Mouse (Mus musculus) forebrain, embryonic 11.5 days (tissue): ENCODE results near the gene Safb2. TPM values are rescaled to one million over a fixed set of nuclear protein-coding genes. Genes with fewer than 3 reads are reported as not detected.
"Not testable (repeated sequence)": the region's sequence is repeated elsewhere in the genome, so short reads cannot be mapped to it uniquely, and the experiment has no call there.

ENCODE experiments used
- ATAC-seq: fragments of 200-750 bp; cut with Nextera tagmentation; replicated peaks from 2 replicates; pipeline ENCODE4 v1.8.0; 2017; ENCODE audit warnings: moderate TSS enrichment; ENCODE audit not compliant: low FRiP score
- DNase-seq: peaks from one replicate; pipeline ENCODE4 v3.0.0-alpha.2; 2017; ENCODE audit warnings: low spot score
- H3K27ac ChIP-seq: fragments of 300-500 bp; sonication (generic); 2 replicates; pipeline ENCODE4 v1.5.1; 2014; ENCODE audit warnings: low read depth, low read length
- H3K27me3 ChIP-seq: fragments of 300-500 bp; sonication (generic); 2 replicates; pipeline ENCODE4 v1.6.1; 2014; ENCODE audit warnings: mild to moderate bottlenecking, low read length, mixed read lengths; ENCODE audit not compliant: control insufficient read depth, insufficient read depth
- H3K36me3 ChIP-seq: fragments of 300-500 bp; sonication (generic); 2 replicates; pipeline ENCODE4 v1.6.1; 2014; ENCODE audit warnings: mild to moderate bottlenecking, low read length, moderate library complexity, mixed read lengths; ENCODE audit not compliant: control insufficient read depth, insufficient read depth
- H3K4me1 ChIP-seq: fragments of 300-500 bp; sonication (generic); replicated peaks from 2 replicates; pipeline ENCODE4 v1.6.1; 2014; ENCODE audit warnings: low read length, mixed read lengths; ENCODE audit not compliant: control insufficient read depth, insufficient read depth
- H3K4me2 ChIP-seq: fragments of 300-500 bp; sonication (generic); 2 replicates; pipeline ENCODE4 v1.6.1; 2014; ENCODE audit warnings: low read depth, mild to moderate bottlenecking, low read length, moderate library complexity, mixed read lengths; ENCODE audit not compliant: severe bottlenecking
- H3K4me3 ChIP-seq: fragments of 300-500 bp; sonication (generic); 2 replicates; pipeline ENCODE4 v1.5.1; 2014; ENCODE audit warnings: low read depth, low read length
- H3K9ac ChIP-seq: fragments of 300-500 bp; sonication (generic); 2 replicates; pipeline ENCODE4 v1.6.1; 2014; ENCODE audit warnings: low read length
- H3K9me3 ChIP-seq: fragments of 300-500 bp; sonication (generic); 2 replicates; pipeline ENCODE4 v1.6.1; 2016; ENCODE audit warnings: low read length, mixed read lengths; ENCODE audit not compliant: control insufficient read depth
- WGBS: fragments of 180-500 bp; shearing (Covaris S2); extraction: QIAGEN DNeasy Blood & Tissue Kit; methylation state at CpG from one replicate; pipeline ENCODE4 v1.1.7; 2014; 5-methylcytosine and 5-hydroxymethylcytosine counted together
- polyA plus RNA-seq: library from polyadenylated mRNA; unstranded; fragments of >200 nt; fragmentation: Nextera tagmentation; extraction: Ambion mirVana; gene quantifications from 2 replicates; pipeline ENCODE4 v1.2.1, GENCODE M21; 2014

Gene Safb2
- polyA plus RNA-seq, 1 experiment from 2014 or later = 75.0 TPM

- H3K27me3 ChIP-seq, H3K27ac ChIP-seq, H3K9ac ChIP-seq, H3K4me3 ChIP-seq, ATAC-seq, H3K9me3 ChIP-seq, DNase-seq, H3K4me2 ChIP-seq, H3K36me3 ChIP-seq: not testable (repeated sequence)
- 73% methylated on average over 10 of the region's 10 CpGs for WGBS
- peaks cover 20% of the 10 kb centered on the region for H3K4me1 ChIP-seq
Observed at GRCm38 (mm10) chr17:56612565-56612939, 28.2 kb upstream of the Safb2 start.

- Histone ChIP-seq H3K27ac (no peak overlapping the region), H3K4me3 (no peak overlapping the region), H3K9ac (no peak overlapping the region), H3K4me1 (peaks cover 20% of the 10 kb centered on the region), H3K9me3 (no peaks in the 10 kb centered on the region), H3K27me3 (no peaks in the 10 kb centered on the region), H3K36me3 (peaks cover 8% of the 10 kb centered on the region; the same call in 1 of the 2 replicates), H3K4me2 (no peak overlapping the region)
- DNase-seq (peak; percentile 77), ATAC-seq (no peak; the same call in 1 of the 2 replicates)
- WGBS = 12% methylated on average over 14 of the region's 14 CpGs
Observed at GRCm38 (mm10) chr17:56611861-56612564, 27.6 kb upstream of the Safb2 start.

- WGBS = 73% methylated on average over 2 of the region's 2 CpGs
- DNase-seq = no peak
- Histone ChIP-seq H3K4me3 (no peak overlapping the region), H3K4me2 (no peak overlapping the region), H3K9me3 (no peaks in the 10 kb centered on the region), H3K27ac (no peak overlapping the region), H3K4me1 (peaks cover 20% of the 10 kb centered on the region), H3K36me3 (peaks cover 9% of the 10 kb centered on the region; the same call in 1 of the 2 replicates), H3K9ac (no peak overlapping the region), H3K27me3 (no peaks in the 10 kb centered on the region)
- ATAC-seq = no peak
Observed at GRCm38 (mm10) chr17:56611323-56611722, 26.9 kb upstream of the Safb2 start.

- peak; percentile 95 for DNase-seq
- Histone ChIP-seq H3K4me1 (peaks cover 15% of the 10 kb centered on the region), H3K27ac (peak within 1 kb of the TSS; percentile 50; the same call in 1 of the 2 replicates), H3K36me3 (peaks cover 9% of the 10 kb centered on the region; the same call in 1 of the 2 replicates), H3K4me3 (peak within 1 kb of the TSS; percentile 65), H3K9me3 (no peaks in the 10 kb centered on the region), H3K27me3 (no peaks in the 10 kb centered on the region), H3K9ac (peak within 1 kb of the TSS; percentile 79), H3K4me2 (peak within 1 kb of the TSS; percentile 79)
- WGBS = under 1% methylated on average over 44 of the region's 44 CpGs
- peak; percentile 86 for ATAC-seq
Observed at GRCm38 (mm10) chr17:56609452-56610171, 25.2 kb upstream of the Safb2 start, which contains the start of gene 2410015M20Rik. 2410015M20Rik (minus strand) TSS chr17:56609771.

GRCm38 (mm10) chr17:56608699-56609098 lies 24.3 kb upstream of the Safb2 start:
- Histone ChIP-seq H3K9me3 (no peaks in the 10 kb centered on the region), H3K4me1 (peaks cover 10% of the 10 kb centered on the region; the same call in 1 of the 2 replicates), H3K4me2 (peak overlapping the region; percentile 79), H3K4me3 (peak overlapping the region; percentile 65), H3K27ac (no peak overlapping the region), H3K27me3 (no peaks in the 10 kb centered on the region), H3K9ac (peak overlapping the region; percentile 79), H3K36me3 (peaks cover 17% of the 10 kb centered on the region)
- no peak for ATAC-seq
- 64% methylated on average over 5 of the region's 5 CpGs for WGBS
- no peak for DNase-seq

GRCm38 (mm10) chr17:56607521-56608062 lies 23.2 kb upstream of the Safb2 start:
- Histone ChIP-seq H3K27ac (no peak overlapping the region), H3K27me3 (no peaks in the 10 kb centered on the region), H3K4me1 (peaks cover 10% of the 10 kb centered on the region; the same call in 1 of the 2 replicates), H3K9ac (no peak overlapping the region), H3K4me2 (no peak overlapping the region), H3K9me3 (no peaks in the 10 kb centered on the region), H3K4me3 (no peak overlapping the region), H3K36me3 (peaks cover 26% of the 10 kb centered on the region)
- 80% methylated on average over 3 of the region's 3 CpGs for WGBS
- no peak for DNase-seq
- ATAC-seq = no peak

- Histone ChIP-seq H3K4me2 (no peak overlapping the region), H3K36me3 (peaks cover 38% of the 10 kb centered on the region), H3K4me3 (no peak overlapping the region), H3K9me3 (no peaks in the 10 kb centered on the region), H3K4me1 (peaks cover 10% of the 10 kb centered on the region; the same call in 1 of the 2 replicates), H3K27me3 (no peaks in the 10 kb centered on the region), H3K9ac (no peak overlapping the region), H3K27ac (no peak overlapping the region)
- DNase-seq = no peak
- ATAC-seq = no peak
- 94% methylated on average over 9 of the region's 9 CpGs for WGBS
Observed at GRCm38 (mm10) chr17:56605431-56605830, 21.0 kb upstream of the Safb2 start.

GRCm38 (mm10) chr17:56604422-56604821 lies 20.0 kb upstream of the Safb2 start:
- peaks cover 46% of the 10 kb centered on the region for H3K36me3 ChIP-seq
- no peak overlapping the region for H3K4me2 ChIP-seq
- H3K4me3 ChIP-seq = no peak overlapping the region
- ATAC-seq (no peak), DNase-seq (no peak)
- H3K9ac ChIP-seq = no peak overlapping the region
- WGBS = 88% methylated on average over 3 of the region's 3 CpGs
- no peak overlapping the region for H3K27ac ChIP-seq
- no peaks in the 10 kb centered on the region for H3K9me3 ChIP-seq
- H3K4me1 ChIP-seq = peaks cover 5% of the 10 kb centered on the region; the same call in 1 of the 2 replicates
- H3K27me3 ChIP-seq = no peaks in the 10 kb centered on the region
